Mouse (Mus musculus): ENCODE measurements around the gene Erfe. TPM values are rescaled to one million over a fixed set of nuclear protein-coding genes. Genes with fewer than 3 reads are reported as not detected.

Gene Erfe
- polyA plus RNA-seq, 1 experiment from 2014 or later = 2.1 TPM

GRCm38 (mm10) chr1:91381091-91381471 is 14.9 kb downstream of the Erfe start:
- Histone ChIP-seq H3K9me3 (no peaks in the 10 kb centered on the region), H3K27ac (no peak overlapping the region), H3K4me3 (no peak overlapping the region), H3K4me2 (replicated peaks) (no peak overlapping the region), H3K27me3 (no peaks in the 10 kb centered on the region), H3K36me3 (peaks cover 94% of the 10 kb centered on the region), H3K9ac (no peak overlapping the region), H3K4me1 (no peaks in the 10 kb centered on the region)
- WGBS = 92% methylated on average over 4 of the region's 4 CpGs
- ATAC-seq (ENCODE audit: low FRiP score, low read depth) = no peak

- Histone ChIP-seq H3K9me3 (no peaks in the 10 kb centered on the region), H3K9ac (no peak overlapping the region), H3K36me3 (peaks cover 87% of the 10 kb centered on the region), H3K4me2 (replicated peaks) (no peak overlapping the region), H3K27ac (no peak overlapping the region), H3K4me1 (no peaks in the 10 kb centered on the region), H3K27me3 (no peaks in the 10 kb centered on the region), H3K4me3 (no peak overlapping the region)
- ATAC-seq (ENCODE audit: low FRiP score, low read depth) = no peak
- WGBS = 95% methylated on average over 5 of the region's 5 CpGs
Measured at GRCm38 (mm10) chr1:91390369-91390768, 24.1 kb downstream of the Erfe start.

GRCm38 (mm10) chr1:91397927-91398259 is 31.7 kb downstream of the Erfe start:
- Histone ChIP-seq H3K9ac (peak overlapping the region; percentile 91), H3K27ac (peak overlapping the region; percentile 83; the same call in 1 of the 2 replicates), H3K4me2 (replicated peaks) (peak overlapping the region; percentile 94), H3K4me3 (peak overlapping the region; percentile 81), H3K27me3 (no peaks in the 10 kb centered on the region), H3K9me3 (no peaks in the 10 kb centered on the region), H3K36me3 (peaks cover 25% of the 10 kb centered on the region), H3K4me1 (peaks cover 17% of the 10 kb centered on the region)
- no peak for ATAC-seq (ENCODE audit: low FRiP score, low read depth)
- 2% methylated on average over 12 of the region's 12 CpGs for WGBS

- WGBS = under 1% methylated on average over 77 of the region's 91 CpGs
- Histone ChIP-seq H3K27ac (peak within 1 kb of the TSS; percentile 83), H3K9me3 (no peaks in the 10 kb centered on the region), H3K9ac (peak within 1 kb of the TSS; percentile 91), H3K36me3 (peaks cover 19% of the 10 kb centered on the region), H3K4me2 (replicated peaks) (peak within 1 kb of the TSS; percentile 94), H3K4me1 (peaks cover 17% of the 10 kb centered on the region), H3K4me3 (peak within 1 kb of the TSS; percentile 81), H3K27me3 (no peaks in the 10 kb centered on the region)
- ATAC-seq (ENCODE audit: low FRiP score, low read depth) = peak; percentile 97
Measured at GRCm38 (mm10) chr1:91398260-91399062, 32.2 kb downstream of the Erfe start, which contains the start of gene Ilkap. Gene Ilkap (minus strand): TSS chr1:91398815.

GRCm38 (mm10) chr1:91404976-91405375 is 38.7 kb downstream of the Erfe start:
- no peaks in the 10 kb centered on the region for H3K9me3 ChIP-seq
- H3K4me3 ChIP-seq = no peak overlapping the region
- WGBS = 19% methylated on average over 1 of the region's 1 CpGs
- H3K27ac ChIP-seq = no peak overlapping the region
- no peaks in the 10 kb centered on the region for H3K4me1 ChIP-seq
- H3K27me3 ChIP-seq = peaks cover 12% of the 10 kb centered on the region; the same call in 1 of the 2 replicates
- H3K36me3 ChIP-seq = no peaks in the 10 kb centered on the region
- H3K4me2 ChIP-seq (replicated peaks) = no peak overlapping the region
- no peak for ATAC-seq (ENCODE audit: low FRiP score, low read depth)
- H3K9ac ChIP-seq = no peak overlapping the region

- Histone ChIP-seq H3K9ac (no peak overlapping the region), H3K4me1 (no peaks in the 10 kb centered on the region), H3K27me3 (peaks cover 12% of the 10 kb centered on the region; the same call in 1 of the 2 replicates), H3K4me3 (no peak overlapping the region), H3K4me2 (replicated peaks) (no peak overlapping the region), H3K36me3 (no peaks in the 10 kb centered on the region), H3K27ac (no peak overlapping the region), H3K9me3 (no peaks in the 10 kb centered on the region)
- 59% methylated on average over 23 of the region's 23 CpGs for WGBS
- ATAC-seq (ENCODE audit: low FRiP score, low read depth) = no peak
Measured at GRCm38 (mm10) chr1:91405406-91406169, 39.4 kb downstream of the Erfe start.

- H3K4me1 ChIP-seq = peaks cover 16% of the 10 kb centered on the region
- no peak for ATAC-seq (ENCODE audit: low FRiP score, low read depth)
- H3K4me2 ChIP-seq (replicated peaks) = no peak overlapping the region
- H3K4me3 ChIP-seq = no peak overlapping the region
- no peaks in the 10 kb centered on the region for H3K36me3 ChIP-seq
- no peak overlapping the region for H3K27ac ChIP-seq
- no peaks in the 10 kb centered on the region for H3K9me3 ChIP-seq
- peaks cover 12% of the 10 kb centered on the region; the same call in 1 of the 2 replicates for H3K27me3 ChIP-seq
- no peak overlapping the region for H3K9ac ChIP-seq
- WGBS = 77% methylated on average over 4 of the region's 4 CpGs
Measured at GRCm38 (mm10) chr1:91407819-91408218, 41.6 kb downstream of the Erfe start.

GRCm38 (mm10) chr1:91411631-91412285 is 45.5 kb downstream of the Erfe start:
- 65% methylated on average over 8 of the region's 8 CpGs for WGBS

GRCm38 (mm10) chr1:91412286-91413029 is 46.2 kb downstream of the Erfe start:
- peak overlapping the region; percentile 80 for H3K4me3 ChIP-seq
- 5% methylated on average over 60 of the region's 65 CpGs for WGBS
- no peaks in the 10 kb centered on the region for H3K27me3 ChIP-seq
- peak overlapping the region; percentile 98 for H3K4me2 ChIP-seq (replicated peaks)
- peaks cover 38% of the 10 kb centered on the region for H3K4me1 ChIP-seq
- H3K9me3 ChIP-seq = no peaks in the 10 kb centered on the region
- no peaks in the 10 kb centered on the region for H3K36me3 ChIP-seq
- peak overlapping the region; percentile 83 for H3K9ac ChIP-seq
- no peak; the same call in 1 of the 2 replicates for ATAC-seq (ENCODE audit: low FRiP score, low read depth)
- H3K27ac ChIP-seq = peak overlapping the region; percentile 92

More at GRCm38 (mm10) chr1:91411631-91412285, 45.5 kb downstream of the Erfe start:
- no peak overlapping the region; the same call in 1 of the 2 replicates for H3K27ac ChIP-seq
- H3K4me3 ChIP-seq = peak overlapping the region; percentile 80
- H3K9ac ChIP-seq = peak overlapping the region; percentile 83
- no peaks in the 10 kb centered on the region for H3K9me3 ChIP-seq
- H3K4me1 ChIP-seq = peaks cover 38% of the 10 kb centered on the region
- no peaks in the 10 kb centered on the region for H3K27me3 ChIP-seq
- H3K36me3 ChIP-seq = no peaks in the 10 kb centered on the region
- no peak for ATAC-seq (ENCODE audit: low FRiP score, low read depth)
- peak overlapping the region; percentile 98 for H3K4me2 ChIP-seq (replicated peaks)

GRCm38 (mm10) chr1:91413030-91413506 is 46.8 kb downstream of the Erfe start:
- WGBS = under 1% methylated on average over 34 of the region's 34 CpGs
- Histone ChIP-seq H3K9me3 (no peaks in the 10 kb centered on the region), H3K4me2 (replicated peaks) (peak overlapping the region; percentile 98), H3K27me3 (no peaks in the 10 kb centered on the region), H3K4me3 (peak overlapping the region; percentile 80), H3K4me1 (peaks cover 38% of the 10 kb centered on the region), H3K27ac (peak overlapping the region; percentile 92), H3K36me3 (0 out of 2 replicates have a peak, but pooled peaks cover 3% of the 10 kb centered on the region), H3K9ac (peak overlapping the region; percentile 83)
- peak; percentile 93 for ATAC-seq (ENCODE audit: low FRiP score, low read depth)

- 0 out of 2 replicates have a peak, but pooled peaks cover 4% of the 10 kb centered on the region for H3K36me3 ChIP-seq
- peak overlapping the region; percentile 98 for H3K4me2 ChIP-seq (replicated peaks)
- H3K27me3 ChIP-seq = no peaks in the 10 kb centered on the region
- peak overlapping the region; percentile 92 for H3K27ac ChIP-seq
- no peak; the same call in 1 of the 2 replicates for ATAC-seq (ENCODE audit: low FRiP score, low read depth)
- no peaks in the 10 kb centered on the region for H3K9me3 ChIP-seq
- H3K9ac ChIP-seq = peak overlapping the region; percentile 67
- peaks cover 38% of the 10 kb centered on the region for H3K4me1 ChIP-seq
- WGBS = under 1% methylated on average over 14 of the region's 14 CpGs
- peak overlapping the region; percentile 80 for H3K4me3 ChIP-seq
Measured at GRCm38 (mm10) chr1:91413536-91413897, 47.3 kb downstream of the Erfe start.
